9 mouse cellular contexts compared by ENCODE assay signal in the genomic region with DNA sequence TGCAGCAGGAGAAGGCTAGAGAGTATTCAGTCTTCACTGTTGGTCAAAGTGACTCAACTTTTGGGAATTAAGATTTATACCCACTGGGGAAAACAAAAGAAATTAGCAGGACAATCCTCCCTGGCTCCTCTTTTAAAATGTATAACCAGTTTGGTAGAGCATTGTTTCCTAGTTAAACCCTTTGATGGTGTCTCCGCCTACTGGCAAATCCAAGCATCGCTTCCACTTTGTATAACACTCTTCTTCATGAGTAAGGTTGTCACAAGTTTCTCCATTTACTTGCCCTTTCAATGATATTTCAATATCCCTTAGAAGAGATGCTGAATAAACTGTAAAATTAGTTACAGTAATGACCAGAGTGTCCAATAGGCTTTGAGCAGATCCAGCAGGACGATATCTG. TPM values are rescaled to one million over a fixed set of nuclear protein-coding genes. Genes with fewer than 3 reads are reported as not detected.
A peak's percentile ranks its signal among the peaks of the same experiment; 100 is the strongest.
DNase-seq lines count a peak whose midpoint lies in the region; ATAC-seq and TF ChIP-seq lines count a peak whose summit lies in the region.
"Had no signal": no experiment of that assay in that cellular context is flagged by ENCODE, and none has a peak within 500 bp of the region (broad histone marks: within the 10 kb centered on the region; RNA-seq: fewer than 3 reads in every experiment).

No protein-coding gene starts in this region.

- peak; percentile 26 for DNase-seq in embryo, embryonic 11 days
- no peak for DNase-seq in embryo, embryonic 10 days (ENCODE audit: low spot score)
- DNase-seq in left cerebral cortex, adult 2 months (ENCODE audit: extremely low spot score in 1 of 2, low spot score in 2 of 2) = no peak
- no peak for DNase-seq in left cerebral cortex, postnatal 36 days (ENCODE audit: low spot score in 2 of 2)
- DNase-seq in thymus, postnatal 4 days = peak; percentile 29
- DNase-seq in thymus, postnatal 10 days (ENCODE audit: low spot score in 2 of 2) = no peak
- no peak for DNase-seq in gastrocnemius, postnatal 4 days (ENCODE audit: low spot score in 2 of 2)
- DNase-seq: adrenal gland, postnatal 36 days had no signal

- intact Hi-C loops in left cerebral cortex, adult 2 months (cut with DNase I) = loop anchor here (5.0 kb wide), 1 partner anchor 267 kb away; no protein-coding TSS in a partner anchor
- intact Hi-C loops in left cerebral cortex, postnatal 36 days (cut with DNase I) = loop anchor here (10.0 kb wide), 1 partner anchor 265 kb away; no protein-coding TSS in a partner anchor

- no peak for ATAC-seq in frontal cortex, adult (ENCODE audit: low TSS enrichment)

- no peak overlapping the region for H3K4me3 ChIP-seq in left cerebral cortex, adult 2 months

- no peak overlapping the region for H3K27ac ChIP-seq in left cerebral cortex, adult 2 months

- TF ChIP-seq CTCF in left cerebral cortex, adult 2 months (IDR thresholded peaks at IDR 0.05) = peak; percentile 42

RNA-seq across cellular contexts. Expression of gene Saxo2, which starts 38.7 kb away (rescaled TPM):
- 1 to 10 TPM; 8.2 to 8.6 TPM for total RNA-seq in left cerebral cortex, adult 2 months (2021)
- 10 to 100 TPM; 11.5 to 11.6 TPM for total RNA-seq in left cerebral cortex, postnatal 36 days (2021)
- 1 to 10 TPM; 3.0 to 3.3 TPM for total RNA-seq in gastrocnemius, postnatal 4 days (2021)

RNA-seq across cellular contexts. Expression of gene Efl1, which starts 38.8 kb away (rescaled TPM):
- total RNA-seq in left cerebral cortex, adult 2 months (2021) = 10 to 100 TPM; 15.1 to 18.2 TPM
- 10 to 100 TPM; 14.3 to 17.2 TPM for total RNA-seq in left cerebral cortex, postnatal 36 days (2021)
- total RNA-seq in gastrocnemius, postnatal 4 days (2021) = 10 to 100 TPM; 14.5 to 19.9 TPM

Comparison
In these comparisons a context has a peak if more than half of its experiments do, and no peak if none do; other contexts are left out.
1. DNase-seq: peak in embryo, embryonic 11 days (single experiment) and thymus, postnatal 4 days (single experiment); none in embryo, embryonic 10 days (single experiment), left cerebral cortex, adult 2 months (0 of 2), left cerebral cortex, postnatal 36 days (0 of 2), thymus, postnatal 10 days (0 of 2) and gastrocnemius, postnatal 4 days (0 of 2).